Mouse (Mus musculus) T-cell, adult 2 months (primary cell): ENCODE measurements around the gene Ralgapa1.
"Not testable (repeated sequence)": the region's sequence is repeated elsewhere in the genome, so short reads cannot be mapped to it uniquely, and the experiment has no call there.

Source experiments
- DNase-seq: peaks from one replicate; pipeline ENCODE4 v3.0.0; 2022; ENCODE audit warnings: low spot score

Ralgapa1 gene

GRCm38 (mm10) chr12:55800144-55800543 lies 20.8 kb downstream of the Ralgapa1 start:
- no peak for DNase-seq

DNA sequence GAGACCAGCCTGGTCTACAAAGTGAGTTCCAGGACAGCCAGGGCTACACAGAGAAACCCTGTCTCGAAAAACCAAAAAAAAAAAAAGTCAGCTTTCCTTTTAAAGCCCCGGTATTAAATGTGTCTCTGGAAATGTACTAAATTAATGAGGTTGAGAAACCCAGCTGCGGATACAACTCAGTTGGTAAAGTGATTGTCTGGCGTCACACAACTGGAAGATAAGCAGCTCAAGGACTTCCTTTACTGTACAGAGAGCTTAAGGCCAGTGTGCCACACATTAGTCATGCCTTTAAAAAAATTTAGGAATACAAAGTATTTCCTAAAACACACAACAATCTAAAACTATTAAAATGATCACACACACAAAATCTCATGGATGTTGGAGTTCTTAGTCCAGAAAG lies 22.2 kb downstream of the Ralgapa1 start:
- DNase-seq, result no peak

- no peak for DNase-seq
Measured at GRCm38 (mm10) chr12:55797103-55797502, 23.9 kb downstream of the Ralgapa1 start.

GRCm38 (mm10) chr12:55794485-55794884 lies 26.5 kb downstream of the Ralgapa1 start:
- DNase-seq, result not testable (repeated sequence)

- no peak for DNase-seq
Measured at GRCm38 (mm10) chr12:55785252-55785651, 35.7 kb downstream of the Ralgapa1 start.

GRCm38 (mm10) chr12:55782662-55783061 lies 38.3 kb downstream of the Ralgapa1 start:
- DNase-seq, result no peak

- DNase-seq, result peak; percentile 31
Measured at GRCm38 (mm10) chr12:55778301-55778700, 42.7 kb downstream of the Ralgapa1 start.

DNA sequence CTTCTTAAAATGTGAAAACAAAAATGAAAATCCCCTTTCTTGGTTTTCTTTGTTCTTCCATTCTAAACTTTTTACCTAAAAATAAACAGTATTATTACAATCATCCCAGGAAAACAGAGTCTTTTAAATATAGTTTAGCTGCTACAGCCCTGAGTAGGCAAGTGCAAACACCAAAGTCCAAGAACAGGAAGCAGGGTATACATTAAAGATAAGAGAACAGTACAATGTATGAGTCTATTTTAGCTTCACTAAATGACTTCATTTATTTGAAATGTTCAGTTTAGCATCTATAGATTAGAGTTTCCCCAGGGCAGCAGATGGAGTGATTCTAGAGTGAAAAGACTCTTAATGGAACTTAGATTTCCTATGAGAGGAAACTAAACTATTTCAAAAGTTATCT lies 43.6 kb downstream of the Ralgapa1 start:
- no peak for DNase-seq

GRCm38 (mm10) chr12:55774316-55774715 lies 46.7 kb downstream of the Ralgapa1 start:
- DNase-seq, result no peak

DNA sequence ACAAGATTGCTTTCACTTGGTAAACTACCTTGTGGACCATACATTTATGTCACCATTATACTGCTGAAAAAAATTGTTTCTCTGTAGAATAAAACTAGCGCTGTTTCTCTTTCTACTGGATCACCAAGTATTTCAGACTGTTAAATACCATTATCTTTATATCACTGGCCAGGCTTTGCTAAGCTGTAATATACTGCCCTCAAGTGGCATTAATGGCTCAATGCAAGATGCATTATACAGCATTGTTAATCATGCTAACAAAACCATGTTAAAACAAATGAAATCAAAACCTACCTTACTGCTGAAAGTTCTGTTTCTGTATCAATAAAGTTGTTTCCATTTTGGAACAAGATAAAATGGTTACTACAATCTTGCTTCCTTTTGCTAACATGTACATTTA lies 100.6 kb downstream of the Ralgapa1 start:
- no peak for DNase-seq

DNA sequence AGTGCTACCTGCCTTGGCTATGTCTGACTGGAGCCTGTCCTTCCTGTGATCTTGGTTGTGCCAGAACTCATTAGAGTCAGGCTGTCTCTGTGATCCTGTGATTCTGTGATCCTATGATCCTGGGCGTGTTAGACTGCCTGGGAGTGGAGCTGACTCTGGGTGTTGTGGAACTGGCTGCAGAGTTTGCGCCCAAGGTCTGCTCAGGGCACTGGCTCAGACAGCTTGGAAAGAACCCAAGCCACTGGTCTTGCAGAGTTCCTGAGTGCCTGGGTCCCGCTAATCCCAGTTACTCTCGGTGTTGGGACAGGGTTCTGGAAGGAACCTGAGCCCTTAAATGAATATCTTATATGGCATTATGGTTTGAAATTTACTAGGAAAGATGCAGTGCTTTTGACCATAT lies 115.1 kb downstream of the Ralgapa1 start:
- no peak for DNase-seq

- no peak for DNase-seq
Measured at GRCm38 (mm10) chr12:55666699-55667098, 154.3 kb downstream of the Ralgapa1 start.

GRCm38 (mm10) chr12:55663194-55663593 lies 157.8 kb downstream of the Ralgapa1 start:
- not testable (repeated sequence) for DNase-seq

GRCm38 (mm10) chr12:55648011-55648525 lies 172.9 kb downstream of the Ralgapa1 start:
- DNase-seq, result no peak

- no peak for DNase-seq
Measured at GRCm38 (mm10) chr12:55626711-55627110, 194.3 kb downstream of the Ralgapa1 start.

DNA sequence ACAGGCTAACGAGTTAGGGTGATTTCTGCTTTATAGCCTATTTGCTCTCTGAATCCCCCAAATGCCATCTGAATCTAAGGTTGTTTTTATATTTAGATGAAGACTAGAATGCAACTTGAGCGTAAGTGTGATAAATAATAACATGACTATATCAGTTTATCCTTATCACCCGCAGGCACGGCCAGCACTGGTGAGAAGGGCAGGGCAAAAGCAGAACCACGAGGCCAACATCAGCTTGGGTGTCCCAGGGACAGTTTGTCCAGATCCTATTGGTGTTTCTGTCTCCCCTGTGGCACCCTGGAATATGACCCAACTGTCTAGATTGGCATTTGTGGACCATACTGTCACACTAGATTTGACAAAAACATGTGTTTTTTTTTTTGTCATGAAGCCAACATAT lies 197.7 kb downstream of the Ralgapa1 start:
- no peak for DNase-seq

DNA sequence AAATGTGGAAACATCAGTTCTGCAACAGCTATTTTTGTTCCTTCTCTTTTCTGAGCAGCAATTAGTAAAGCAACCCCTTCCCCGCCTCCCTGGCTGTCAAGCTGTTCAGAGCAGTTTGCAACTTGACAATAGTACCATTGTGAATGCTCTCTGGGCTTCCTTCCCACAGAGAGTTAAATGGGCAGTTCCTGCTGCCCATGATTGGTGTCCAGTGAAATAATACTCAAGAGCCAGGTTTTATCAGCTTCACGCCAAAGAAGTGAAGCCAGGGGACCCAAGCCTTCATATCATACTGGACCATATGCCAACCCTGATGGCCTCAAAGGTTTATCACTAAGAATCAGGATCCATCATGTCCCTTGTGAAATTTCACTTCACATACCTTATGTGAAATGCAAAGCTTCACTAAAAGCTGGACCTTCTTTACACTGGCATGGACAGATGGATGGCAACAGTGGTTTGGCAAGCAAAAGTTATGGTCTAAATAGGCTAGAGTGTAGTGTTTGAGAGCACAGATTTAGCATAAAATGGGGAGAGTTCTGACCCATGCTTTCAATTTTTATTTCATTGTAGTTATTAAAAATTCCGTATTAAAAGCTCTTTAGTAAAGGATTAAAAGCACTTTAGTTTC lies 198.2 kb downstream of the Ralgapa1 start:
- no peak for DNase-seq

DNA sequence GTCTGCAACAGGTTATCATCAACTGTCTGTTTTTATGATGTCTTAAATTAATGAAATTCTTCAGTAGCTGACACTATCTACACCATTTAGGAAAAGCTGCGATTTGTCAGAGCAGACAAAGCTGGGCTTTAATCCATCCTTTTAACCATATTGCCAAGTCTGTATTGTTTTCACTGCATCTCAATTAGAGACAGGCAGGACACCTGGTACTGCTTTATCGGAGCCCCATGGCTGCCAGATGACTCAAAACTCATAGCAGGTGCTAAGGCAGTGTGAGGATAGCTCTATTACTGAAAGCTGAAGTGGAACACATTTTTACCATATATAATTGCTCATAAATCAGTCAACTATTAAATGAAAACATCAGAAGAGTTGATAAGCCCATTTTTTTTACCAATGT lies 200.6 kb downstream of the Ralgapa1 start:
- no peak for DNase-seq

DNA sequence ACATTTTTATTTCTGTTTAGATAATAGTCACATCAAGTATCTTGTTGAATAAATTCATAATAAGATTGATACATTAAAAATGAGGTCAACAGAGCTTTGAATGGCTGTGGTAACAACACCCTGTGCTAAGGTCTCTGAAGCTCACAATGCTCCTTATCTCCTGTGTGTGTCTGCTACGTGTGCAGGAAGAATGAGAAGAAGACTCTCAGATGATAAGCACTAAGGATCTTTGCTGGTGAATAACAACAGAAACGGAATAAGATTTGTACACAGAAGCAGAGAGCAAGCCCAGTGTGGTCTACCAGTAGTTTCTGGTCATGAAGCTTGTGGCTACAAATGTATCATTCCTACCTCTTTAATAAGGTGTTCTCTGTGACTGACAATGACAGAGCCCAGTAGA lies 210.2 kb downstream of the Ralgapa1 start:
- no peak for DNase-seq

GRCm38 (mm10) chr12:55607902-55608301 lies 213.1 kb downstream of the Ralgapa1 start:
- no peak for DNase-seq

DNA sequence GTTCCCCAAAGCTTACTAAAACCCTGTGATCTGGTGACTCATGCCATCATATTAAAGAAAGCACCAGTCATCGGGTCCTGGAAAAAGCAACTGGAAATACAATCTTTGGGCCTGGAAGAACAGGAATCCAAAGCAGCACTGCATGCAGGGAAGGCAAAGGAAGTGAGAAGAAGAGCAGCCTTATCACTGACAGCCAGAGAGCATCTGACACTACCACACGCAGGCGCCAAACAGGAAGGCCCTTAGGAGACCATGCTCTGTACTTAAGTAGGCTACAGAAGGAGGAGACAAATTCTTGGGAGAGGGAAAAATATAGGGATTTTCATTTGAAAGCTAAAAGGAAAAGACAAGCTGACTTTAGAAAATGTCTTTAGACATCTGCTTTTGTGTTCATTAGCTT lies 216.6 kb downstream of the Ralgapa1 start:
- DNase-seq, result no peak

- DNase-seq, result no peak
Measured at GRCm38 (mm10) chr12:55600503-55600994, 220.4 kb downstream of the Ralgapa1 start.

GRCm38 (mm10) chr12:55599639-55600502 lies 221.1 kb downstream of the Ralgapa1 start:
- DNase-seq, result peak; percentile 0
